Mouse (Mus musculus): ENCODE measurements around the gene Mpo. TPM values are rescaled to one million over a fixed set of nuclear protein-coding genes. Genes with fewer than 3 reads are reported as not detected.

The Mpo gene
- polyA plus RNA-seq, 1 experiment from 2014 or later: 0.51 TPM

DNA sequence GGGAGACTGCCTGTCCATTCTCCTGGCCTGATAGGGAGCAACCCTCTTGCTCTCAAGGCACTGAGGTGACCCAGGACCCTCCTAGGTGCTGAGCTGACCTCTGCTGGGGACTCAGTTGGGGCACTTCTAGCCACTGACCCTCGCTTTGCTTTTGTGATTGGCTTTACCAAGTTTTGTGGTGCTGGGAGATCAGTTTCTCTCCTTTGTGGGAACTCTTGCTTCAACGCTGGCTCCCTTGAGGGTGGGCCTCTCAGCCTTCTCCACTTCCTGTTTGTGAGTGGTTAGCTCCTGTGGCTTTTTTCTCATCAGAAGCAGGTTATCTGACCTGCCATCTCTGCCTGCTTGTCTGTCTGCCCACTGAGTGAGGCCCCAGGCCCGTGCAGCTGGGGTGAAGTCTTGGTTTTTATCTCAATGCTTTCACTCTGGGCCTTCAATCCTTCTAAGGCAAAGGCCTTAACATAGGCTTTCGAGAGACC lies 41.9 kb upstream of the Mpo start:
- 78% methylated on average over 4 of the region's 4 CpGs for WGBS
- ATAC-seq (ENCODE audit: low FRiP score): no peak

GRCm38 (mm10) chr11:87752307-87752706 lies 41.1 kb upstream of the Mpo start:
- no peaks in the 10 kb centered on the region for H3K36me3 ChIP-seq
- H3K4me3 ChIP-seq (replicated peaks): no peak overlapping the region
- no peaks in the 10 kb centered on the region for H3K4me1 ChIP-seq
- H3K9me3 ChIP-seq (replicated peaks): no peaks in the 10 kb centered on the region
- no peak overlapping the region for H3K9ac ChIP-seq (replicated peaks)
- H3K27me3 ChIP-seq (replicated peaks): no peaks in the 10 kb centered on the region
- WGBS: 81% methylated on average over 1 of the region's 1 CpGs
- no peak overlapping the region for H3K27ac ChIP-seq (replicated peaks)
- no peak for ATAC-seq (ENCODE audit: low FRiP score)
- no peak overlapping the region for H3K4me2 ChIP-seq

More for the DNA sequence above, 41.9 kb upstream of the Mpo start:
- H3K27ac ChIP-seq (replicated peaks): no peak overlapping the region
- no peaks in the 10 kb centered on the region for H3K27me3 ChIP-seq (replicated peaks)
- no peak overlapping the region for H3K9ac ChIP-seq (replicated peaks)
- no peaks in the 10 kb centered on the region for H3K9me3 ChIP-seq (replicated peaks)
- no peaks in the 10 kb centered on the region for H3K36me3 ChIP-seq
- H3K4me1 ChIP-seq: no peaks in the 10 kb centered on the region
- no peak overlapping the region for H3K4me2 ChIP-seq
- no peak overlapping the region for H3K4me3 ChIP-seq (replicated peaks)

GRCm38 (mm10) chr11:87753255-87753654 lies 40.1 kb upstream of the Mpo start:
- H3K27me3 ChIP-seq (replicated peaks): no peaks in the 10 kb centered on the region
- no peaks in the 10 kb centered on the region for H3K9me3 ChIP-seq (replicated peaks)
- 84% methylated on average over 8 of the region's 8 CpGs for WGBS
- no peak overlapping the region for H3K4me3 ChIP-seq (replicated peaks)
- no peak overlapping the region for H3K4me2 ChIP-seq
- H3K36me3 ChIP-seq: no peaks in the 10 kb centered on the region
- no peak for ATAC-seq (ENCODE audit: low FRiP score)
- H3K4me1 ChIP-seq: no peaks in the 10 kb centered on the region
- no peak overlapping the region for H3K9ac ChIP-seq (replicated peaks)
- H3K27ac ChIP-seq (replicated peaks): no peak overlapping the region

DNA sequence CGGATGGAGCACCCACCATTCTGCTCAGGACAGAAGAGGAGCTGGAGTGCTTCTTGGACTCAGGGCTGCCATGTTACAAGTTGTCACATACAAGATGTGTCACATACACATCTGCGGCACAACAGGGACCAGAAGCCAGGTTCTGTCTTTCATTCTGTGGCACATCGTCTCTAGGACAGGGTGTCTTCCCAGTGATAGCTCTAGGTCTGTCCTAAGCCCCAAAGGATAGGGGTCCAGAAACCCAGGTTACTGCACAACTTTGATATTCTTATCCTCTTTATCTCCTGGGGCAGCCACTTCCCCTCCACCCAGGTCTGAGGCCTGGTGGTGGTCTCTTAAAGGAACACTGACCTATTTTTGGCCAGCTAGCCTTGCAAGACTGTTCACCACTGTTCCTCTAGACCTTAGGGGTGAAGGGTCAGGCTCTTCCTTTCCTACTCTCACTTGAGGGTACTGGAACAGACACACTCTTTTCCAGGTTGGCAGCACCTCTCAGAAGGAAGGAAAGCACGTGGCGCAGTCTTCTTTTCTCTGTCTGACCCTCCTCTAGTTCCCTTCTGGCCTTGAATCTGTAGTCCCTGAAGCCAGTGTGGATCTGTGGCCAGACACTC lies 39.4 kb upstream of the Mpo start:
- no peak overlapping the region for H3K4me2 ChIP-seq
- H3K36me3 ChIP-seq: no peaks in the 10 kb centered on the region
- H3K27ac ChIP-seq (replicated peaks): no peak overlapping the region
- no peak overlapping the region for H3K4me3 ChIP-seq (replicated peaks)
- H3K27me3 ChIP-seq (replicated peaks): no peaks in the 10 kb centered on the region
- 89% methylated on average over 5 of the region's 5 CpGs for WGBS
- no peak overlapping the region for H3K9ac ChIP-seq (replicated peaks)
- no peak for ATAC-seq (ENCODE audit: low FRiP score)
- H3K4me1 ChIP-seq: no peaks in the 10 kb centered on the region
- H3K9me3 ChIP-seq (replicated peaks): no peaks in the 10 kb centered on the region

DNA sequence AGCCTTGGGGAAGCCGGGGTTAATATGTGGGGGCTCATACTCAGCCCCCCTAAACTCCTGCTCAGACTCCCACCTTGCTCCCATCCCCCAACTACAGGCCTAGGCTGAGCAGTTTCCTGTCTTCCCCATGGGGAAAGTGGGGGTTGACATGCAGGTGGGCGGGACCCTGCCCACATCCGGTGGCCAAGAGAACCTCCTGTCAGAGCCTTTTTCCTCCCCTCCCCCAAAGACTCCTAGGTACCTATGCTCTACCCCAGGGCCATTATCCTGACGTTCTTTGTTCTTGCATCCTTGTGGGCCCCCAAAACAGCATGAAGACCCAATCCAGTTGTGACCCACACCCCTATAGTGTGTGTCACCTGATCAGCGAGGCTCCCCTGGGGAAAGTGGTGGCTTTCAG lies 38.8 kb upstream of the Mpo start:
- H3K9ac ChIP-seq (replicated peaks): no peak overlapping the region
- peaks cover 2% of the 10 kb centered on the region for H3K4me1 ChIP-seq
- H3K4me2 ChIP-seq: no peak overlapping the region
- H3K9me3 ChIP-seq (replicated peaks): no peaks in the 10 kb centered on the region
- no peak overlapping the region for H3K27ac ChIP-seq (replicated peaks)
- H3K36me3 ChIP-seq: no peaks in the 10 kb centered on the region
- ATAC-seq (ENCODE audit: low FRiP score): no peak
- H3K27me3 ChIP-seq (replicated peaks): no peaks in the 10 kb centered on the region
- no peak overlapping the region for H3K4me3 ChIP-seq (replicated peaks)
- 69% methylated on average over 5 of the region's 5 CpGs for WGBS

GRCm38 (mm10) chr11:87755360-87756017 lies 37.9 kb upstream of the Mpo start:
- WGBS: 83% methylated on average over 17 of the region's 17 CpGs
- ATAC-seq (ENCODE audit: low FRiP score): no peak
- Histone ChIP-seq H3K27me3 (replicated peaks) (no peaks in the 10 kb centered on the region), H3K4me1 (peaks cover 10% of the 10 kb centered on the region), H3K4me3 (replicated peaks) (no peak overlapping the region), H3K36me3 (no peaks in the 10 kb centered on the region), H3K4me2 (no peak overlapping the region), H3K9ac (replicated peaks) (no peak overlapping the region), H3K9me3 (replicated peaks) (no peaks in the 10 kb centered on the region), H3K27ac (replicated peaks) (no peak overlapping the region)

GRCm38 (mm10) chr11:87756251-87756820 lies 37.0 kb upstream of the Mpo start:
- no peaks in the 10 kb centered on the region for H3K9me3 ChIP-seq (replicated peaks)
- H3K27ac ChIP-seq (replicated peaks): no peak overlapping the region
- no peak overlapping the region for H3K4me2 ChIP-seq
- H3K36me3 ChIP-seq: no peaks in the 10 kb centered on the region
- H3K27me3 ChIP-seq (replicated peaks): no peaks in the 10 kb centered on the region
- H3K4me3 ChIP-seq (replicated peaks): no peak overlapping the region
- no peak overlapping the region for H3K9ac ChIP-seq (replicated peaks)
- WGBS: 88% methylated on average over 15 of the region's 15 CpGs
- ATAC-seq (ENCODE audit: low FRiP score): no peak
- H3K4me1 ChIP-seq: peaks cover 15% of the 10 kb centered on the region

DNA sequence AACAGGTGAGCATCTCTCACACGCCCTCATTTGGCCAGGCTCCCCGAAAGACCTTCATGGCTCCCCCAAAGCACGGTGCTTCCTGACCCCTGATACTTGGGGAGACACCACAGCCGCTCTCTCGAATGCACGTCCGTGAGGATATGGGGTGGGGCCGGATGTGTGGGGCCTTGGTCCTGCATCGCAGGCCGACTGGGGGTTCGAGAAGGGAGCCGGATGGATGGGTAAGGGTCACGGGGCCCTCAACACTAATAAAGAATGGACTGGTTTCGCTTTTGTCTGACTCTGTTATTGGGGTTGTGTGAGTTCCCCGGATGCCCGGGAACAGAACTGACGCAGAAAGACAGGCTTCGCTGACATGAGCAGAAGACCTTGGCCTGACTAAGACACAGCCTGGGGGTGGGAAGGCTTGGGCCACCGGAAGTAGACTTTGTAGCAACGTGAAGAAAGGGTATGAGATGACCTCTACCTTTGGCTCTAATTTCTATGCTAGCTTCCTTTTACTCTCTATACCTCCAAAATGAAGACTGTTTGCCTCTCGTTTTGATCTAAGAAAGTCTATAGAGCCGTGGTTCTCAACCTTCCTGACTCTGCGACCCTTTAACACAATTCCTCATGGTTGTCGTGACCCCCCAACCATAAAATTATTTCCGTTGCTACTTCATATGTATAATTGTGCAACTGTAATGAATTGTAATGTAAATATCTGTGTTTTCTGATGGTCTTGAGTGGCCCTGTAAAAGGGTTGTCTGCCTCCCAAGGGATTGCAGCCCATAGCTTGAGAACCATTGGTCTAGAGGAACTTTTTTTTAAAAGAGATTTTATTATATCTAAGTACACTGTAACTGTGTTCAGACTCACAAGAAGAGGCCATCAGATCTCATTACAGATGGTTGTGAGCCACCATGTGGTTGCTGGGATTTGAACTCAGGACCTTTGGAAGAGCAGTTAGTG lies 36.1 kb upstream of the Mpo start:
- H3K36me3 ChIP-seq: no peaks in the 10 kb centered on the region
- no peak overlapping the region for H3K9ac ChIP-seq (replicated peaks)
- H3K27me3 ChIP-seq (replicated peaks): no peaks in the 10 kb centered on the region
- peaks cover 24% of the 10 kb centered on the region for H3K4me1 ChIP-seq
- no peak overlapping the region for H3K27ac ChIP-seq (replicated peaks)
- H3K4me3 ChIP-seq (replicated peaks): no peak overlapping the region
- H3K4me2 ChIP-seq: no peak overlapping the region
- WGBS: 89% methylated on average over 25 of the region's 25 CpGs
- ATAC-seq (ENCODE audit: low FRiP score): no peak
- no peaks in the 10 kb centered on the region for H3K9me3 ChIP-seq (replicated peaks)

GRCm38 (mm10) chr11:87758161-87758911 lies 35.0 kb upstream of the Mpo start:
- Histone ChIP-seq H3K27ac (replicated peaks) (no peak overlapping the region), H3K4me3 (replicated peaks) (no peak overlapping the region), H3K4me1 (peaks cover 35% of the 10 kb centered on the region), H3K4me2 (no peak overlapping the region), H3K9ac (replicated peaks) (no peak overlapping the region), H3K9me3 (replicated peaks) (no peaks in the 10 kb centered on the region), H3K27me3 (replicated peaks) (no peaks in the 10 kb centered on the region), H3K36me3 (no peaks in the 10 kb centered on the region)
- no peak for ATAC-seq (ENCODE audit: low FRiP score)
- WGBS: 80% methylated on average over 7 of the region's 7 CpGs

GRCm38 (mm10) chr11:87758957-87759608 lies 34.3 kb upstream of the Mpo start:
- Histone ChIP-seq H3K9ac (replicated peaks) (no peak overlapping the region), H3K27ac (replicated peaks) (no peak overlapping the region), H3K27me3 (replicated peaks) (no peaks in the 10 kb centered on the region), H3K4me3 (replicated peaks) (no peak overlapping the region), H3K36me3 (no peaks in the 10 kb centered on the region), H3K4me2 (no peak overlapping the region), H3K4me1 (peaks cover 42% of the 10 kb centered on the region), H3K9me3 (replicated peaks) (no peaks in the 10 kb centered on the region)
- WGBS: 83% methylated on average over 4 of the region's 4 CpGs
- ATAC-seq (ENCODE audit: low FRiP score): no peak
